Mouse (Mus musculus): ENCODE data around the gene Txnip. TPM values are rescaled to one million over a fixed set of nuclear protein-coding genes. Genes with fewer than 3 reads are reported as not detected.
"Not testable (repeated sequence)": the region's sequence is repeated elsewhere in the genome, so short reads cannot be mapped to it uniquely, and the experiment has no call there.

Gene Txnip
- 110 and 138 TPM in 2 replicates for polyA plus RNA-seq (2012; rRNA removed)

DNA sequence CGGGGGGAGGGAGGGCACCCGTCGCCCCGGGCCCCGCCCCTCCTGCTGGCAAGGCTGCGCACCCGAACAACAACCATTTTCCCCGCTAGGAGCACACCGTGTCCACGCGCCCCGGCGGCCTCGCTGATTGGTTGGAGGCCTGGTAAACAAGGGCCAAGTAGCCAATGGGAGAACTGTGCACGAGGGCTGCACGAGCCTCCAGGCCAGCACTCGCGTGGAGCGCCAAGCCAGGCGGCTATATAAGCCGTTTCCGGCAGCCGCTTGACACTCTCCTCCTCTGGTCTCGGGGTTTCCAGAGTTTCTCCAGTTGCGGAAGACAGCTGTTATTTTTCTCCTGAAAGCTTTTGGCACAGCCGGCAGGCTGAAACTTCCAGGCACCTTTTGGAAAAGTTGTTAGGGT lies at the start of gene Txnip:
TSS of gene Txnip (plus strand) at position 264 of the 400 bp plus-strand sequence.
- DNase-seq (ENCODE audit: low read depth), result peak; percentile 99
- TF ChIP-seq POLR2A (IDR thresholded peaks at IDR 0.05; ENCODE audit: borderline replicate concordance, extremely low read depth, insufficient read depth, insufficient read length, poor library complexity, severe bottlenecking) (peak; percentile 81; the same call in 1 of the 2 replicates), CTCF (IDR thresholded peaks at IDR 0.05; ENCODE audit: borderline replicate concordance, extremely low read depth, insufficient read depth, insufficient read length) (peak; percentile 62)

DNA sequence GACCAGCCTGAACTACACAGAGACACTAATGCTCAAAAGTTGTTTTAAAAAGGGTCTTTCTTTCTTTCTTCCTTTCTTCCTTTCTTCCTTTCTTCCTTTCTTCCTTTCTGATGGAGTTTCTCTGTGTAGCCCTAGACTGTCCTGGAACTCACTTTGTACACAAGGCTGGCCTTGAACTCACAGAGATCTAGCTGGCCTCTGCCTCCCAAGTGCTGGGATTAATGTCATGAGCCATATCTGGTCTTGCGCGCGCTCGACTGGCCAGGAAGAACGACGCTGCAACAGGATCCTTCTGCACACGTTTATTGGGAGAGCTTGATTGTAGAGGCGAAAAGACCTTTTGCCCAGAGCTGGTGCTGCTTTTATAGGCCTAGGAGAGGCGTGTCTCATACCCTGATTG lies 49.8 kb upstream of the Txnip start:
- not testable (repeated sequence) for DNase-seq (ENCODE audit: low read depth)

DNA sequence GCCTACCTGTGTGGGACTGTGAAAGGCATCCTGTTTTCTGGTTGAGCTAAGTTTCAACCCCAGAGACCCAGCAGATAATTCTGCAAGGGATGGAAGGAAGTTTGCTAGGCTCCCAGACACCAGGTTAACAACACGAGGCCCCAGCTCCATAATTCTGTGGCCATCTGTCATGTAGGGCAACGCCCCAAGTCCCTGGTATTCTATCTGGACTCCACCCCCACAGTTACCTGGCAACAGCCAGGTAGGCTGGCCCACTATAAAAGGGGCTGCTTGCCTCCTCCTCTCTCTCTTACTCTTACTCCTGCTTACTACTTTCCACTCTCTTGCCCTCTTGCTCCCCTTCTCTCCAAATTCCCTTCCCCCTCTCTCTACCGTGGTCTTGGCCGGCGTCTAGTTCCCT lies 37.6 kb upstream of the Txnip start:
- DNase-seq (ENCODE audit: low read depth), result no peak
- no peak for TF ChIP-seq POLR2A (IDR thresholded peaks at IDR 0.05; ENCODE audit: borderline replicate concordance, extremely low read depth, insufficient read depth, insufficient read length, poor library complexity, severe bottlenecking)
- TF ChIP-seq CTCF (IDR thresholded peaks at IDR 0.05; ENCODE audit: borderline replicate concordance, extremely low read depth, insufficient read depth, insufficient read length), result no peak

DNA sequence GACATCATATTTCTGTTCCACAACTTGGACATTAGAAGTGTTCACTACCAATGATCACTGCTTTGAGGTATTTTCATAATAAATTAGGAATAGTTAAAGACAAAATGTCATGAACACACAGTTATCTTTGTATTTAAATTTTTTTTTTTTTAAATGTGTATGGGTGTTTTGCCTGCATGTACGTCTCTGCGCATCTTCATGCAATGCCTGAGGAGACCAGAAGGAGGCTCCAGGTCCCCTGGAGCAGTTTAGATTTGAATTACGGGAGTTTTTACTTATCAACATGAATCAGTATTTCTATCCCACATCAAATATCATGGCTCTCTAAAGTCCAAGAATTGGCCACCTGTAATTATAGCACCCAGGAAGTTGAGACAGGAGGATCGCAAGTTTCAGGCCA lies 35.6 kb upstream of the Txnip start:
- DNase-seq (ENCODE audit: low read depth), result peak; percentile 38
- TF ChIP-seq CTCF (IDR thresholded peaks at IDR 0.05; ENCODE audit: borderline replicate concordance, extremely low read depth, insufficient read depth, insufficient read length), result peak; percentile 43; the same call in 1 of the 2 replicates
- no peak for TF ChIP-seq POLR2A (IDR thresholded peaks at IDR 0.05; ENCODE audit: borderline replicate concordance, extremely low read depth, insufficient read depth, insufficient read length, poor library complexity, severe bottlenecking)

DNA sequence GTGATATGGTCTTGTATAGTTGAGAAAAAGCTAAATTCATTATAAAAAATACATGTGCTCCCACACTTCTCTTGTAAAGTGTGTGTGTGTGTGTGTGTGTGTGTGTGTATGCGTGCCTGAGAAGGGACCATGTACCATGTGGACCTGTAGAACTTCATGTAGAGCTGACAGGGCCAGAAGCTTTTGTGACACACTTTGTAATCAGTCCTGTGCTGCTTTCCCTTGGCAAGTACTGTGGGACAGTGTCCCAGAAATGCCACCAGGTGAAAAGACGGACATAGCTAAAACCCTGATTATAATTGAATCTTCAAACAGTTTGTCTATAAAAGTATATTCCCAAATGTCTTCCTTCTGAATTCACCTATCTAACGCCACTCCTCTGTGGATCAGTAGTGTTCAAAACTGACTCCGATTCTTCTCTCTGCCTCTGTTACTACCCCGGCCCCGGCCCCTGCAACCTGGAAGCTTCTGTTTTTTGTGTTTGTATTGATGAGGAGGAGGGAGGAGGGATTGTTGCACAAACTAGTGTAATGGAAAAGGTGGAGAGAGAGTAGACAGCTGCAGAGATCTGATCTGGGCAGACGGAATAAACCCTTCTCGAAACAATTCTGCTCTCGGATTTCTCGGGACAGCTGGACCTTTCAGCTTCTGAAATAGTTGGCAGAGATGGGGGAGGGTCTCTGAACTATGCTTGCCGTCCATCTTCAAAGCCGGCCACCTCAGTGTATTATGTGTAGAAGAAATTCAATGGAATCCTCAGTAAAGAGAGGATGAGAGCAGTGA lies 33.5 kb upstream of the Txnip start:
- no peak for DNase-seq (ENCODE audit: low read depth)
- no peak for TF ChIP-seq POLR2A (IDR thresholded peaks at IDR 0.05; ENCODE audit: borderline replicate concordance, extremely low read depth, insufficient read depth, insufficient read length, poor library complexity, severe bottlenecking)
- no peak for TF ChIP-seq CTCF (IDR thresholded peaks at IDR 0.05; ENCODE audit: borderline replicate concordance, extremely low read depth, insufficient read depth, insufficient read length)

DNA sequence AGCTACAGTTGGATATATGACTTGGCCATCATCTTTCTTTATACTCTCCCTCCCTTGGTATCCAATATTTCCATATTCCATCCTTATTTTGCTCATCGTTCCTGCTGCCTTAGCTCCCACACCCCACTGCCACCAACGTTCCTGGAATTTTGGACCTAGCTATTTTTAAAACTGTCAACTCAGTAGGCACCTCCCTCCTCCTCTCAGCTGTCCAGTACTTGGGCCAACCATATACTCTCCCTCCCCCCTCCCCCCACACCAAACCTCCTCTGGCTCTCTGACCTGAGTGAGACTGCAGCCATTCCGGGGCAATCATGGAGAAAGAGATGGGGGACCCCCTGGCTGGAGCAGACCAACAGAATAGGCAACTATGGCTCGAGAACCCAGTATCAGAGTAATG lies 32.8 kb upstream of the Txnip start, which contains the start of gene Hfe2:
TSS of gene Hfe2 (plus strand) at position 259 of the 400 bp plus-strand sequence.
- TF ChIP-seq CTCF (IDR thresholded peaks at IDR 0.05; ENCODE audit: borderline replicate concordance, extremely low read depth, insufficient read depth, insufficient read length) (no peak), POLR2A (IDR thresholded peaks at IDR 0.05; ENCODE audit: borderline replicate concordance, extremely low read depth, insufficient read depth, insufficient read length, poor library complexity, severe bottlenecking) (no peak)

DNA sequence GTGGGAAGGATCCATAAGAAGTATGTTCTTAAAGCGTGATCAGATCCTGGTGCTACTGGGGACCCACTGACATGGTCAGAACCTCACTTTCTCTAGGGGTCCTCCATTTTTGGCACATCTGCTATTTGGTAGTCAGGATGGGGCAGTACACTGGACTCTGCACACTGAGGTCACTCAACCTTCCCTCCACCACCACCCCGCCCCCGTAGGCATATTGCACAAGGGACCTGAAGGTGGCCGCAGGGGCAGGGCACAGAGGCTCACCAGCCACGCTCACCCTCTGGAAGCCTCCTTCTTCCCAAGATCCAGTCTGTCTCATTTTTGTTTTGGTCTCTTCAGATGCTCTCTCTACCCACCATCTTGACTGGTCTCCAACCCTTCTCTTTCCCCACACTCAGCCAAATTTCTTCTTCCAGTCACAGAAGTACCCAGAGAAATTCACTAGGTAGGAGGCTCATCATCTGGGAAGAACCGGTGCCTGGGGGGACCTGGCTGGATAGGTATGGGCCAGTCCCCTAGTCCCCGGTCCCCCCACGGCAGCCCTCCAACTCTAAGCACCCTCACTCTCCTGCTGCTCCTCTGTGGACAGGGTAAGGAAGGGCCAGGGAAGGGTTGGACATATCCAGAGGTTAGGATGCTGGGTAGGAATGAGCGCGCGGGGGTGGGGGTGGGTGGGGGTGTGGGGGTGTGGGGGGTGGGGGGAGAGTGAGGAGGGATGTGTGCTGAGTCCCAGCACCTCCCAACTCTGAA lies 31.6 kb upstream of the Txnip start:
- TF ChIP-seq POLR2A (IDR thresholded peaks at IDR 0.05; ENCODE audit: borderline replicate concordance, extremely low read depth, insufficient read depth, insufficient read length, poor library complexity, severe bottlenecking), result no peak
- TF ChIP-seq CTCF (IDR thresholded peaks at IDR 0.05; ENCODE audit: borderline replicate concordance, extremely low read depth, insufficient read depth, insufficient read length), result no peak
- no peak for DNase-seq (ENCODE audit: low read depth)

More for the DNA sequence above, 32.8 kb upstream of the Txnip start, which contains the start of gene Hfe2:
- no peak for DNase-seq (ENCODE audit: low read depth)

DNA sequence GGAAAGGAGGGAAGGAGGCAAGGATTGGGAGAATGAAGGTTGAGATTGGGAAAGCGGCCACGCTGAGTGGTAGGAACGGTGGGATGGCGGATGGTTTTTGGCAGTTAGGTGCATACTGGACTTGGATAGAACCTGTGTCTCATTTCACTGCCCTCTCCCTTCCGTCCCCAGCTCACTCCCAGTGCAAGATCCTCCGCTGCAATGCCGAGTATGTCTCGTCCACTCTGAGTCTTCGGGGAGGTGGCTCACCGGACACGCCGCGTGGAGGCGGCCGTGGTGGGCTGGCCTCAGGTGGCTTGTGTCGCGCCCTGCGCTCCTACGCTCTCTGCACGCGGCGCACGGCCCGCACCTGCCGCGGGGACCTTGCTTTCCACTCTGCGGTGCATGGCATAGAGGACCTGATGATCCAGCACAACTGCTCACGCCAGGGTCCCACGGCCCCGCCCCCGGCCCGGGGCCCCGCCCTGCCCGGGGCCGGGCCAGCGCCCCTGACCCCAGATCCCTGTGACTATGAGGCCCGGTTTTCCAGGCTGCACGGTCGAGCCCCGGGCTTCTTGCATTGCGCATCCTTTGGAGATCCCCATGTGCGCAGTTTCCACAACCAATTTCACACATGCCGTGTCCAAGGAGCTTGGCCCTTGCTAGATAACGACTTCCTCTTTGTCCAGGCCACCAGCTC lies 30.8 kb upstream of the Txnip start:
- peak; percentile 20 for DNase-seq (ENCODE audit: low read depth)
- TF ChIP-seq POLR2A (IDR thresholded peaks at IDR 0.05; ENCODE audit: borderline replicate concordance, extremely low read depth, insufficient read depth, insufficient read length, poor library complexity, severe bottlenecking) (no peak), CTCF (IDR thresholded peaks at IDR 0.05; ENCODE audit: borderline replicate concordance, extremely low read depth, insufficient read depth, insufficient read length) (no peak)

DNA sequence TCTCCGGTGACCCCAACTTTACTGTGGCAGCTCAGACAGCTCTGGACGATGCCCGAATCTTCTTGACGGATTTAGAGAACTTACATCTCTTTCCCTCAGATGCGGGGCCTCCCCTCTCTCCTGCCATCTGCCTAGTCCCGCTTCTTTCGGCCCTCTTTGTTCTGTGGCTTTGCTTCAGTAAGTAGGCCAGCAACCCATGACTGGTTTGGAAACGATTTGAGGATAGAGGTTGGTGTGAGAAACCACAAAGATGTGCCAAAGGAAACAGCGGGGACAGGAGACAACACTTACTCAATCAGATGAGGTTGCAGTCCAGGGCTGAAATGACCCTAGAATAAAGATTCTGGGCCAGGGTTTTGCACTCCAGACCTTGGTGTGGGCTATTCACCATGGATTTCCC lies 29.3 kb upstream of the Txnip start:
- no peak for DNase-seq (ENCODE audit: low read depth)
- TF ChIP-seq CTCF (IDR thresholded peaks at IDR 0.05; ENCODE audit: borderline replicate concordance, extremely low read depth, insufficient read depth, insufficient read length), result no peak
- TF ChIP-seq POLR2A (IDR thresholded peaks at IDR 0.05; ENCODE audit: borderline replicate concordance, extremely low read depth, insufficient read depth, insufficient read length, poor library complexity, severe bottlenecking), result no peak

DNA sequence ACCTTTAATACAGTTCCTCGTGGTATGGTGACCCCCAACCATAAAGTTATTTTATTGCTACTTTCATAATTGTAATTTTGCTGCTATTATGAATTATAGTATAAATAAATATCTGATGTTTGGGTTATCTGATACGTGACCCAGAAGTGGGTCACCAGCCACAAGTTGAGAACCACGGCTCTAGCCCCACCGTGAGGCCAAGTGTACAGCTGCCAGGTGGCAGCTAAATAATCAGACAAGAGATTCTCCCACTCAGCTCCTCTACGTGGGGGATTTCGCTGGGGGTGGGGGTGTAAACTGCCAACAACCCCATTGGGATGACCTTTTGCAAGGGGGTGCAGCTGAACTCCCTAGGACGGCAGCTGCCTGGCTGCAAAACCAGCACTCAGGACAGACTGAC lies 25.7 kb upstream of the Txnip start:
- no peak for TF ChIP-seq CTCF (IDR thresholded peaks at IDR 0.05; ENCODE audit: borderline replicate concordance, extremely low read depth, insufficient read depth, insufficient read length)
- TF ChIP-seq POLR2A (IDR thresholded peaks at IDR 0.05; ENCODE audit: borderline replicate concordance, extremely low read depth, insufficient read depth, insufficient read length, poor library complexity, severe bottlenecking), result no peak
- DNase-seq (ENCODE audit: low read depth), result no peak

DNA sequence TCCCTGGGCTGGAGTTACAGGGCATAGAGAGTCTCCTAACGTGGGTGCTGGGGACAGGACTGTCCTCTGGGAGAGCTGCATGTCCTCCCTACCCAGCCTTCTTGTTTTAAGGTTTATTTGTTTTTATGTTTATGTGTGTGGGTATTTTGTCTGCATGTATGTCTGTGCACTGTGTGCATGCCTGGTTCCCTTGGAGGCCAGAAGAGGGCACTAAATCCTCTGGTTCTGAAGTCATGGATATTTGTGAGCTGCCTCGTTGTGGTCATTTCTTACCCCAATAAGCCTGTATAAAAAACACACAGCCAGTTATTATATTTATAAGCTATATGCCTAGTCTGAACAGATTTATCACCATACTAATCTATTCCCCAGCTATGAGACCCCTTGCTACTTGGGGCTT lies 23.5 kb upstream of the Txnip start:
- DNase-seq (ENCODE audit: low read depth), result no peak

More for the DNA sequence above, 23.5 kb upstream of the Txnip start:
- TF ChIP-seq POLR2A (IDR thresholded peaks at IDR 0.05; ENCODE audit: borderline replicate concordance, extremely low read depth, insufficient read depth, insufficient read length, poor library complexity, severe bottlenecking) (no peak), CTCF (IDR thresholded peaks at IDR 0.05; ENCODE audit: borderline replicate concordance, extremely low read depth, insufficient read depth, insufficient read length) (no peak)
